Mouse (Mus musculus) testis, postnatal 10 days (tissue): Measurements from ENCODE around the gene Ctsh.
"Not testable (repeated sequence)": the region's sequence is repeated elsewhere in the genome, so short reads cannot be mapped to it uniquely, and the experiment has no call there.

ENCODE experiments used
- DNase-seq: peaks from one replicate; pipeline ENCODE4 v3.0.0; 2021; ENCODE audit warnings: low spot score

Ctsh gene

GRCm38 (mm10) chr9:90053852-90054251 lies at the start of gene Ctsh:
Gene Ctsh, plus strand, starts transcription at chr9:90054152.
- no peak for DNase-seq

GRCm38 (mm10) chr9:90006432-90006831 lies 47.5 kb upstream of the Ctsh start:
- DNase-seq: no peak

DNA sequence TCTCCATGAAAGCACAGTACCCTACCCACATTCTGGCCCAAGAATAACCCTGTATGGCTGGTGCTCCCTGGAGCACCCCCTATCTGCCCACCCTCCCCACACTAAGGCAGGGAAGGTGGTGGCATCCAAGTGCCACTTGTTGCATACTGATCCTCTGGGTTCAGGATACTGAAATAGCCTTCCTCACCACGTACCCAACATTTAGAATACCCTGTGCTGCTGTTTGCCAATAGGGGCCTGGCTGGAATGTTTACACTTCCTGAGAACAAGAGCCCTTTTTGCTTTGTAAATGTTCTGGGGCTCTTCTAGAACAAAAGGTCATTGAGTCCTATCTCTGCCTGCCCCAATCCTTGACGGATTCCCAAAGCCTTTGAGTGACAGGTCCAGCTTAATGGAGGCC lies 46.9 kb upstream of the Ctsh start:
- DNase-seq: no peak

DNA sequence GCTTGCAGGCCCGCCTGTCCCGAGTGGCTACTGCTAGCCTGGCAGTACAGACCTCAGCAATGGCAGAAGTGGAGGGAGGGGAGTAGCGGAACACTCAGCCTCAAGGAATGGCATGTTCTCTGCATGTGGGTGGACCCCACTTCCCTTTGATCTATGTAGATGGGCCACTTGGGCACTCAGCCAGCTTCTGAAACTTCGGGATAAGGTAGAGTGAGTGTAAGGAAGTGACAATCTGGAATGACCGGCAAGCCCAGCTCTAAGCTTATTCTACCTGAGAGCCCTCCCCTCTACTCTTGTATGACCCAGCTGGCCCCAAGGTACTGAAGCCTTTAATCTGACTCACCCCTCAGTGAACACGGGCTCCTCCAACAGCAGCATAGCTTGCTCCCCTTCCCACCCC lies 45.8 kb upstream of the Ctsh start:
- DNase-seq: no peak

DNA sequence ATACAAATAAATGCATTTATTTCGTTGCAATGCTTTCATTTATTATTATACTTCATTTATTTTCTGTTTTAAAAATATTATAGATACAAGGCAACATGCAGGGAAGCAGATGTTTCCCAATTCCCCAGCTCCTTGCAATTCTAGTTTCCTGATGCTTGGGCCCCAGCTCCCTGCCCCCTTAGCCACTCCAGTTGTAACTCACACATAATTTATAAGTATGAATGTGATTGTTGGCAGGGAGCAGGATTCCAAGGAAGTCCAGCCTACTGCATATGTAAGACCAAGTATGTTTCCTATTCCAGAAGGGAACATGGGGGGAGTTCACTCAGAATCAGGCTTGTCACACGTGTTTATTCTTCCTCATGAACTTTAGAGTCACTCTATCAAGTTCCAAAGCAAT lies 42.1 kb upstream of the Ctsh start:
- no peak for DNase-seq

- no peak for DNase-seq
Observed at GRCm38 (mm10) chr9:90014649-90015048, 39.3 kb upstream of the Ctsh start.

GRCm38 (mm10) chr9:90016204-90016603 lies 37.7 kb upstream of the Ctsh start:
- DNase-seq: no peak

DNA sequence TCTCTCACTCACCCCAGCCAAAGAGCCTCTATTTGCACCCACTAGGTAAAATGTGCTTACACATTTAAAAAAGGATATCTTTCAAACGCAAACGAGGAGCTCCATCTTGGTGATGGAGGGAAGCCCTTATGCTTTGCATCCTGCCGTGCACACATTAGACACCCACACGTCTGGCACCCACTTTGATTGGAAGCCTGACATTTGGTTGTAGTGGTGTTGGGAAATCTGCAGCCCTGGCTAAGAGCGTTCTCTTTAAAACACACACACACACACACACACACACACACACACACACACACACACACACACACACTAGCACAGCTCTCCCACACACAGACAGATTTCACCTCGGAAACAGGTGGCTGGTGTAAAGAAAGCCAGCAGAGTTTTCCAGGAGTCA lies 33.1 kb upstream of the Ctsh start:
- DNase-seq: no peak

- DNase-seq: no peak
Observed at GRCm38 (mm10) chr9:90021442-90021841, 32.5 kb upstream of the Ctsh start.

DNA sequence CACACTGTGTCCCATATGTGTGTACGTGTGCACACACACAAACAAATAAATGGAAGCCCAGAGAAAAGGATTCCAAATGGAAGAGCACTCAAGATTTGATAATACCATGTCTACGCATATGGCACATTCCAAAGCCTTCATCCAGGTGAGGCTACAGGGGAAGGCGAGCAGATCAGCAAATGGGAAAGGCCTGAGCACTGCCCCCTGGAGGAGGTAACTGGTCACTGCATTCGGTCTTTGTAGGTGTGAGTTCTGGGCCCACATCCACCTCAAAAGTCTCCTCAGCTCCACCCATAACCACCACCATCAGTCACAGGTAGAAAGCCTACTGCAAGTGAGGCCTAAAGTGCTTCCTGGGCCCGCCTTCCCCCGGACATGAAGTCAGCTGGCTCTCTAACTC lies 26.2 kb upstream of the Ctsh start:
- DNase-seq: no peak

DNA sequence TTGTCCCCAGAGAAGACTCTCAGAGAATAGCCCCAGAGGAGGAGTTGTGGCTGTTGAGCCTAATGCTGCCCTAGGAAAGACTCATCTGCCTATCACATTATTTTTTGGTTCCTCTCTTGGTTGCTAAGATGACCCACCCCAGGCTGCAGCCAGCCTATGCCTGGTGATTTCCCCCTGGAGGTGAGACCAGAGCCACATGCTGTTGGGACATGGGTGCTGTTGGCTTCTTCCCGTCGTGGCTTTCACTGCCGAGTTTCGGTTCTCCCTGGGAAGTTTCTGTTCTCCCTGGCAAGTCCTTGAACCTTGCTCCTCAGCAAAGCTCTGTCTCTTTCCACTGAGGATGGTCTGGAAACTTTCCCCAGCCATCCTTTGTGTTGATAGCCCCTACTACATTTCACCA lies 20.0 kb upstream of the Ctsh start:
- no peak for DNase-seq

GRCm38 (mm10) chr9:90035168-90035567 lies 18.8 kb upstream of the Ctsh start:
- no peak for DNase-seq

- DNase-seq: no peak
Observed at GRCm38 (mm10) chr9:90035794-90036193, 18.2 kb upstream of the Ctsh start.

DNA sequence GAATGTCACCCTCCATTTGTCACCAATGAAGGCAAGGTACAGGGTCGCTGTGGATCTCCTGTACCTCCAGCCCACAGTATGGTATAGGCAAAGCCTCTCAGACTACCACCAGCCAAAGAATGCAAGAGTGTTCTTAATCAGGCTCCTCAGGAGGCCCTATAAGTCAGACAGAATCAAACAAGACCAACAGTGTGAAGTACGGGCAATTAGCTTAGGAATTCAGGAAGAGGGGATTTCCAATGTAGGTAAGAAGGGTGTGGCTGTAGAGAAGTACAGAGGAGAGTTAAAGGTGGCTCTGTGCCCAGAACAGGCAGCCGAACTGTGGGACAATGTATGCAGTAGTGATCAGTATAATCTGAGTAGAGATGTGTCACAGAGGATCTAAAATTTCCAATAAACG lies 17.6 kb upstream of the Ctsh start:
- no peak for DNase-seq

DNA sequence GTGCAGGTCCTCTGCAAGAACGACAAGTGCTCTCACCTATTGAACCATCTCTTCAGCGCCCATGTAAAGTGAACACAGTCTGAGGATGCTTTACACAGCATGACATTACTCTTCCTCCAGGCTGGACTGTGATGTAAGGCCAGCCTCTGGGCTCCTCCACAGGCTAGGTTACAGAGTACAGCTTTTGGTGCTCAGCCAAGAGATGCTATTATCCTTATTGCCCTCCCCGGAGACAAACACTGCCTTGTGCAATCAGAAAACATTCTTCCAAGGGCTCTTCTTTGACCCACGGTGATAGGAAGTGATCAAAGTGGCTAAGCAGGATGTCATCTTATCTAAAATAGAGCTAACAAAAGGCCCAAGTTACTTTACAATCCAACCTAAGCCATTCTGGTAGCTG lies 15.4 kb upstream of the Ctsh start:
- no peak for DNase-seq

DNA sequence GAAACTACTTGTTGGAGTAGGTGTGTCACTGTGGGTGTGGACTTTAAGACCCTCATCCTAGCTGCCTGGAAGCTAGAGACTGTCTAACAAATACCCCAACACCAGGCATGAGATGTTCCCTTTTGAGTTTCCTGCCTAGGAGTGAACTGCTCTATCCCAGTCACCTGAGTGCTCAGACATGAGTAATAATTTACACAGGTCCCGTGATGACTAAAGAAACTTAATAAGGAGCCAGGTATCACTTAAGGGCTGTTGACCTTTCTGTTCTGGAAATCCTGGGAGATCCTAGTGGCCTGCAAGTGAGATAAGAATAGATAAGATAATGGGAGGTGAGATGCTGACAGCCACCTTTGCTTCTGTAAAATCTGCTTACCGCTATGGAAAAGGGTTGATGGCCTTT lies 13.0 kb upstream of the Ctsh start:
- DNase-seq: no peak

GRCm38 (mm10) chr9:90041556-90041955 lies 12.4 kb upstream of the Ctsh start:
- no peak for DNase-seq

DNA sequence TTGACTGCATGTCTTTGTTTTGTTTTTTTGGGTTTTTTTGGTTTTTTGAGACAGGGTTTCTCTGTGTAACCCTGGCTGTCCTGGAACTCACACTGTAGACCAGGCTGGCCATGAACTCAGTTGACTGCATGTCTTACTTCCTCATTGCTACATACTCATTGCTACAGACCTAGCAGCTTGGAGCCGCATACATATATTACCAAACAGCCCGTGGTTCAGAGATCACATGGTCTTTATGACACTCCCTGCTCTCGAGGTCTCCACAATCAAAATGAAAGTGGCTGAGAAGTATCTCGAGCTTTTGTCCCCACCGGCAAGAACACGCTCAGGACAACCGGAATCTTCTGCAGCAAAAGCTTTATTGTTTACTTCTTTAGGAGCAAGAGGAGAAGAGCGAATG lies 11.0 kb upstream of the Ctsh start:
- DNase-seq: not testable (repeated sequence)

DNA sequence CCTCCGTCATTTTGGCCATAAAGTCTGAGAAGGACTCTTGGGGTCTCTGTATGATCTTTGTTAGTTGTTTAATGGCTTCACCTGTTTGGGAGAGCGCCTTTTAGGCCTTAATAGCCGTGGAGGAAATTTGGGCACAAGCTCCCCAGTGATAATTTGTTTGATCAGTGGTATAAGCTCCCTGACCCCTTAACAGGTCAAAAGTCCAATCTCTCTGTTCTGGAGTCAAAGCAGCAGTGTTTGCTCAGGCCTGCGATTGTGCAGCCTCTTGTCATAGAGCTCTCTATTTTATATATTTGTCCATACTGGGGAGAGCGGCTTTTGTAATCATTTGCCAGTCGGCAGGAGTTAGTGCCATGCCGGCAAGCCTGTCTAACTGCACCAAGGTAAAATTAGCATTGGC lies 8.8 kb upstream of the Ctsh start:
- DNase-seq: no peak

DNA sequence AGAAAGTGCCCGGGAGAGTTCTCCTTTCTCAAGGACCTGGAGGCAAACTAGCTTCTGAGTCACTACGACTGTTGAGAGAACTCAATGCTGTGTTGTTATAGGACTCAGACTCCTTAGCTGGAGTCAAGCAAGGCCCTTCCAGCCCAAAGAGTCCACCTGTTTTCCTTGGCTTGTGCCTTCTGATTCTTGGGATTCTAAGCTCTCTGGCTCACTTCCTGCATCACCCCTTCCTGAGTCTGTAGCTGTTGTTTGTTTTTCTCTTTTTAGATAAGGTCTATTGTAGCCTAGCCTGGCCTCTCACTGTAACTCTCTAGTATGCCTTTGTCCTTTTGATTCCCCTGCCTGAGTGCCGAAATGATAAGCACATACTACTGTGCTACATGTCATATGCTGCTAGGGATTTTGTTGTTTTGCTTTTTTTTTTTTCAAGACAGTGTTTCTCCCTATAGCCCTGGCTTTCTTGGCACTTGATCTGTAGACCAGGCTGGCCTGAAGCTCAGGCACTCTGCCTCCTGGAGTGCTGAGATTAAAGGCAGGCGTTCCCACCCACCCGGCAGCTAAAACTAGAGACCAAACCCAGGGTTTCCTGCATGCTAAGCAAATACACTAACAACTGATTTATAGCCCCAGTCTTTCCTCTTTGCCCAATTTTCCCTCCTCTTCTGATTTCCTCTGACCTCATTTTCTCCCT lies 5.9 kb upstream of the Ctsh start:
- no peak for DNase-seq

GRCm38 (mm10) chr9:90054371-90055145 lies 606 bp downstream of the Ctsh start:
- DNase-seq: peak; percentile 71

DNA sequence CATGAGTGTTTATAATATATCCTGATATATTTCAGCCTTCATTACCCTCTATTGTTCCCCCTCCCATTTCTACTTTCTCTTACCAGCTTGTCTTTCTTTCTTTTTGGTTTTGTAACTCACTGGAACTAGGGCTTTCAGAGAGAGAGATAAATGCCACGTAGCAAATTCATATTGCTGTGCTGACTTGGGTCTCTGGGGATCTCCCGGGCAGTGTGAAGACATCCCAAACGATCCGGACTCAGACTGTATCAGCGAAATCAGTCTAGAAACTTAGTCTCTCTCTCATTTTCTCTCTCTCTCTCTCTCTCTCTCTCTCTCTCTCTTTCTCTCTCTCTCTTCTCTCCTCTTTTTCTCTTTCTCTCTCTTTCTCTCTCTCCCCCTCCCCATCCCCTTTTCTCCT lies 1.5 kb downstream of the Ctsh start:
- no peak for DNase-seq

DNA sequence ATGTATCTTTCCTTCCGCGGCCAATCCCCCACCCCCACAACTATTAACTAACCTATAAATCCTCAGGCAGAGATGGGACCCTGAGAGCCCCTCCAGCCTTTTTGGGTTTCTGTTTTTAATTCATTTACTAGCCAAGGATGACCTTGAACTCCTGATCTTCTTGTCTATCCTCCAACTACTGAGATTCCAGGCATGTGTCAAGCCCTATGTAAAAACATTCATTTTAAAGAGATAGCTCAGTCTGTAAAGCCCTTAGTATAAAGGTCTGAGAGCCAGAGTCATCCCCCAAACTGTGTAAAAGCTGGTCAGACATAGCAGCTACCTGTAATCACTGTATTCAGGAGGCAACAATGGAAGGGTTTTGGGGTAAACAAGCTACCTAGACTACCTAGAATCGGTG lies 2.0 kb downstream of the Ctsh start:
- DNase-seq: no peak

DNA sequence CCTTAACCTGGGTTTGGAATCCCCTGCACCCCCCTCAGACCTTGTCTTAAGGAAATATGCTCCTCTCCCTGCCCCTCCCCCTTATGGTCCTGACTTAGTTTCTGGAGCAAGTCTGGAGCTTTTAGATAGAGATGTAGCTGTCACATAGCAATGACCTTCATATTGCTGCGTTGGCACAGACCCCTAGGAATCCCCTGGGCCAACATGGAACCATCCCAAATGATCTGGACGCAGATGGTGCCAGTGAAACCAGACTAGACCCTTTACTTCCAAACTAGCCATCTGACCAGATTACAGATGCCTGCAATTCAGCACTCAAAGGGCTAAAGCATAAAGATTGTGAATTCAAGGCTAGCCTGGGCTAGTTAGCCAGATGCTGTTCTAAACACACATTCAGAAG lies 2.8 kb downstream of the Ctsh start:
- no peak for DNase-seq
